Mouse (Mus musculus): Measurements from ENCODE around the gene Fbxl5.

The Fbxl5 gene

DNA sequence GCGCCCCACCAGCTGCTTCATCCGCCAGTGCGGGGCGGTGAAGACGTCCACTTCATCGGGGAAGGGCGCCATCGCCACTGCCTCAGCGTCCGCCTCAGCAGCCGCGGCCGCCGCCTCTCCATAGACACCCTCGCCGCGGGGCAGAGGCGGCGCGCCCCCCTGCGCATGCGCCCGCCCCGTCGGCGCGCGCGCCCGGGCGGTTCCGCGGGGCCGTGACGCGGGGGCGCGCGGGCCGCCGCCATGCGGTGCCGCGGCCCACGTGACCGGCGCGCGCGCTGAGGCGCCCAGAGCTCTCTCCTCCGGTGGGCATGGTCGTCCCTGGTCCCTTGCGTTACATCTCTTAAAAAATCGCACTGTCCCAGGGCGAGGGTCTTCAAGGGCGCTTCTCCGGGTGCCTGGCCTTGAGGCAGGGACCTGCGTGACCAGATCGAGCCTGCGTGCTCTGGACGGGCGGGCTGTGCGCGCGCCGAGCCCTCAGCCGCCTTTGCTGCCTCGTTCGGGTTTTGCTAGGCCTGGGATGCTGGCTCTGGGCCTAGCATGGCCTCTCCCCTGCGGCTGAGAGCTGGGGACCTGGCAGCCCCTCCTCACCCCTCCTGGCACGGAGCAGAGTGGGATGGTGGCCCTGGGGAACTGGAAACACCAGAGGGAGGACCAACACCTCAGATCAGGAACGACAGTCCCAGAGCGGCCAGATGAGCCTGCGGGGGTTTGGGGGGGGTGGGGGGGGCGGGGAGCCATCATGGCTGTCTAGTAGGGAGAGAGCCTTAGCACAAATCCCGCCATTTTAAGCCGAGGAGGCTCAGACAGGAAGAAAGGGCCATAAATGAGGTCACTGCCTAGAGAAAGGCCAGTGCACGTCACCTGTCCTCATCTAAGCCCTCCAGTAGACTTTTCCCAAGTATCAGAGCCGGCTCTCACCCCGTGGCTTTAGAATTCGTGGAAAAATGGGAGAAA, 39.2 kb downstream of the Fbxl5 start:
- DNase-seq (ENCODE audit: low spot score), result peak; percentile 85

DNA sequence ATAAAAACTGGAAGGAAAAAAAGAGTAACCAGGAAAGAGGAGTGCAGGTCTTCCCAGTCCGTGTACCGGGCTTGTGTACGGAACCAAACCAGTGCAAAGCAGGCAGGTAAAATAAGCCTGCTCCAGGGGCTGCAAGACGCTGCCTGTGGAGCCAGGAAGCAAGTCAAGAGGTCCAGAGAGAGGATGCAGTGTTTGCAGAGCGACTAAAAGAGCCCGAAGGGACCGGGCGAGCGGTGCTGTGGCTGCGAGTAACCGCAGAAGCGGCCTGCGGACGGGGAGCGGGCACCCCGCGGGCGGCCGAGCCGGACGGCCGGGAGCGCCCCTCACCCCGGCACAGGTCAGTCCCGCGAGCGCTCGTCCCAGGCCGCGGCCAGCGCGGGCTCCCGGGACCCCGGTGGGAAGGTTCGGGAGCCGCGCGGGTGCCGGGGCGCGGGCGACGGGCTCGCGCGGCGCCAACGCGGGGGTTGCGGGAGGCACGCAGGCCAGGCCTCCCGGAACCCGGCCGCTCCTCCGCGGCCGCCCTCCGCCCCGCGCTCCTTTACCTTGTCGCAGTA, 39.9 kb downstream of the Fbxl5 start:
- DNase-seq (ENCODE audit: low spot score), result peak; percentile 34

DNA sequence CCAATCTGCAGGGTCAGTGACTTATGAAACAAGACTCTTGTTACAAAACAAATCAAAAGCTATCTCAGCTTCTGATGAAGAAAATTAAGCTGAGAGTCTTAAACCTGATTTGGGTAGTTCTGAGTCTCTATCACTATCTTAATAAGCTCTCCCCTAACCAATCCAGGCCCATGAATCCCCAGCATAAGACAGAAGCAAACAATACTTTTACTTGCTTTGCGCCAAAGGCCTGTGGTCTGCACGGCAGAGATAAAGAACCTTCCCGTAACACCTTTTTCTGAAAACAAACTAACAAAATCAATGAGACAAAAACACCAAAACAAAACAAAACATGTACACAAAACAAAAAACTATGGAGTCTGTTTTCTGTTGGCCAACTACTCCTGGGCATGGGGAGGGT, 42.9 kb downstream of the Fbxl5 start:
- no peak for DNase-seq (ENCODE audit: low spot score)

- no peak for DNase-seq (ENCODE audit: low spot score)
These were observed 44.4 kb downstream of the Fbxl5 start for GRCm38 (mm10) chr5:43776993-43777392.

DNA sequence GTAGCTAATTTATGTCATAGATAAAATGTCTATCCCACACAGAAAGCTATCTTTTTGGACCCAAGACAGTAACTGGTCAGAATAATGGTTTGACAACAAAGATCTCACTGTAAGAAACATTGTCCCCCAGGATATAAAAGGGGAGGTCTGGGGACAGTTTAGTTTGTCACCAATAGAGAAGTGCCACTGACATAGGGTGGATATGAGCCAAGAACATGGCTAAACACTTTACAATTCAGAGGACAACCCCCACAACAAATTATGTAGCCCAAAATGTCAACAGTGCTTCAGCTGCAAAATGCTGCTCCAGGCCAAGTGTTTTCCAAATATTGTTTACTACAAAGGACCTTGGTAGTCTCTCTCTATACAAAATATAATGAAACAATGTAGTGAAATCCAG, 45.0 kb downstream of the Fbxl5 start:
- DNase-seq (ENCODE audit: low spot score), result no peak

DNA sequence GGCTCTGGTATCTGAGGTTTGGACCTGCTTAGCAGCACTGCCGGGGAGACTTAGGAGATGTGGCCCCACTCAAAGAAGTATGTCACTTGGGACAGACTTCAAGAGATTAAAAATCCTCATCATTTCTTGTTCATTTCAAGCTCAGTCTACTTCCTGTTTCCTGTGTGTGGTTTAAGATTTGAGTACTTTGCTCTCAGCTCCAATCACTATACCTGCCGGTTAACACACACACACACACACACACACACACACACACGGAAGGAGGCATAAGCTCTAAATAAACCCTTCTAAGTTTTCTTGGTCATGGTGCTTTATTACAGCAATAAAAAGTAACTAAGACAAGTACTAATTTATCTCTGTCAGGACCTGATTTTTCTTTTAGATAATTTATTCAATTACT, 49.9 kb downstream of the Fbxl5 start:
- no peak for DNase-seq (ENCODE audit: low spot score)

DNA sequence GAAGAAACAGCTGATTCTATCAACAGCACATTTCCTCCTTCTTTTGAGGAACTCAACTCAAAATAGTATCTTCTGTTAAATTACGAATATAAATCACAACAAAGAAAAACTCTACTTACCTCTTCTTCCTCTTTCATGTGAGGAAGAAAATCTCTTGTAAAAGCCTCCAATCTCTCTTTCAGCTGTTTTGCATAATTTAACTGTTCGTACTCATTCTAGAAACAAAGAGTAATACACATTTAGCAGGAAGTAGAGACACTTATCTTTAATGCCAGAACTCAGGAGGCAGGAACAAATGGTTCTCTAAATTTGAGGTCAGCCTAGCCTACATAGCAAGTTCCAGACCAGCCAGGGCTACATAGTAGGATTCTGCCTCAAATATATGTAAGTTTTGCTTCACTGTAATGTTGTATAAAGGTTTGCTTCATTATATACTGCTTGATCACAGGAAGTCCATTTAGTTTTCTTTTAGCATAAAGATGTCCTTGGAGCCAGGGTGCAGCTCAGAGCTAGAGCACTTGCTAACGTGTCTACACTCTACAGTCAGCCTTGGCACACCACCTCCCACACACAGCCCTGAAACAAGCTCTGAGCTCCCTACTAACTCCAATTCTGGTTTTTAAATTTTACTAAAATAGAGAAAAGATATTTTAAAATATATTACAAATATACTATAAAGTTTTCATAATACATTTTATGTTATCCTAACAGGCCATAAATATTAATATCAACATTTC, 50.7 kb downstream of the Fbxl5 start:
- no peak for DNase-seq (ENCODE audit: low spot score)

DNA sequence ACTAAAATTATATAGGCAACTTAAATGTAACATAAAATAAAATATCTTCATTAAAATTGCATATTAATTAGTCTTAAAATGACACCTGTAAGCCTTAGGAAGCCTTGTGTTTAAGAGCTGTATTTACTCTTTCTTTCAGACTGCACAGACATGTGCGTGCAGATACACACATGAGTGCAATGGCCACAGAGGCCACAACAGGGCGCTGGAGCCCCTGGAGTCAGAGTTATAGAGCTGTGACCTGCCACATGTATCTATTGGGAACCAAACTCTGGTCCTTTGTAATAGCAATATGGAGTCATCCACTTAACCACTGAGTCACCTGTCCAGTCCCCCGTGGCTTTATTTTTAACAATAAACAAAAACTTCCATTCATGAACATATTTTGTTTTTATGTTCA, 72.3 kb downstream of the Fbxl5 start:
- DNase-seq (ENCODE audit: low spot score), result no peak

DNA sequence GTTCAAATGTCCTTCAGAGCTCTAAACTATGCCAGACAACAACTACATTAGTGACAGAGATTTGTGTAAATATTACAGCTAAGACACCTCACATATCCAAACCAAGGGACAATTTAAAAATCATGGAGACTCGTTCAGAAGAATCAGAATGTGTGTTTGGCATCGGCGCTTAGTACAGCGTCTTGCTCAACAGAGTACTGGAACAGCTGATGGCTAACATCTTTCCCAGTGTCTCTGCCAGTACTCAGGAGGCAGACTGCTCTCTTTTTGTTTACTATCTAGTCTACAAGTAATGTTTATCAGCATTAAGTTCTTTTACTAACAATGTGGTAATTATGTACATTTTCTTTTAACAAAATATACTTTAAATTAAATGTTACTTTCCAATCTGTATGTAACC, 73.4 kb downstream of the Fbxl5 start:
- no peak for DNase-seq (ENCODE audit: low spot score)

DNA sequence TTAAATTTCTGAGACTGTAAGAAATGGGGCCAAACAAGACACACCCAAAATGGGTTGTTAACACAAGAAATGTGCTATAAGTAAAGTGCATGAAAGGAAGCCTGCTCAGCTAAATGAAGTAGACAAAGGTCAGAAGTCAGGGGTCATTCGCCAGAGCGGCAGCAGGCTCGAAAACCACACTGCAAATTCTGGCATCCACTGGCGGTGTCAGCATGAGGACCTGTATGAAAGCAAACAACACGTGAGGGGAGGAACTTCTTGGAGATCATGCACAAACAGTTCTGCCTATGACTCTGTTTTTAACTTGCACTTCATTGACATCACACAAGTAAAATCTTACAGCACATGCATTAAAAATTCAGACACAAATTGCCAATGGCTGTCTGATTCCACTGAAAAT, 76.3 kb downstream of the Fbxl5 start:
- DNase-seq (ENCODE audit: low spot score), result peak; percentile 67

GRCm38 (mm10) chr5:43744187-43744586, 77.3 kb downstream of the Fbxl5 start:
- no peak for DNase-seq (ENCODE audit: low spot score)

GRCm38 (mm10) chr5:43732381-43732780, 89.1 kb downstream of the Fbxl5 start:
- no peak for DNase-seq (ENCODE audit: low spot score)

DNA sequence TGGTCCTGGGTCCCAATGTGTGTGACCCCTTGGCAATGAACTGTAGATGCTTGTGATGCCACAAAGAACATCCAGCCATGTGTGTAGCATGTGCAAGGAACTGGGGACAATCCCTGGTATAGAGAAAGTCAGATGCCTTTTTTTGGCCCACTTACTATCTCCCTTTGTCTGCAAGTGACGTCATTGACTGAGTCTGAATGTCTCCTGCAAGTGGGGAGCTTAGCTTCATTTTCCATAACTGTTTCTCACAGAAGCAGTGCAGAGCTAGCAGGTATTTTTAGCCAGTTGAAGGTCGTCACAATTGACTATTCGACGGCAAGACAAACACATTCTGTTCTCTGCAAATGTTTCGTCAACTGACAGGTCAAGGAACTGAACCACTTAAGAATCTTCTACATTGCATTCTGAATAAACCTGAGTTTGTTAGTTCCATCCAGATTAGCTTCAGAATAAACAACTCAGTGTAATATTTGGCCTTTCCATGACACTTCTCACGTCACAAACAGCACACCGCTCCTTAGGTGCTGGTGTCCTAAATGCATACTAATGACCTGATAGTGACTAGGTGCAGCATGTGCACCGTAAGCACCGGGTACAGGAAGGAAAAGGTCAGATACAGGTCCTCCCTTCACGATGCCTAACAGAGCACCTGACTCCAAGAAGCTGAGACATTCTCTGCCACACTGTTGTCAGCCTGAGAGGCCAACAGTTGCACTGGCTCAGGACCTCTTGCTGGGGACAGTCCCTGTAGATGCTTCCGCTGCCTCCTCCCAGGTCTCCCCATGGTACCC, 92.9 kb downstream of the Fbxl5 start:
- DNase-seq (ENCODE audit: low spot score), result no peak

DNA sequence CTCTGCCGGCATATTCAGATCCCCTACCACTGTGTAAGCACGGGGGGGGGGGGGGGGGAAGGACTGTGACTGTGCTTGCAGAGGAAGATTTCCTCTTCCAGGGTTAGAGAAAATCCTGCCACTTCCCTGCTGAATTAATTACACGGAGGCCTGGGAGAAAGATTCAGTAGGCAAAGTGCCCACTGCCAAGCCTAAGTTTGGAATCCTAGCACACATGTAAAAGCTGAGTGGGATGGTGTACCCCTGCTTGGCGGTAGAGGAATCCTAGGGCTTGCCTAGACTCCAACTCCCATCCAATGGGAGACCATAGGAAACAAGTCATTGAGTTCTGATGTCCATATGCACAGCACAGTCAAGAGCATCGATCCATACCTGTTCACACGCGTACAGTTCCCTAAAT, 97.6 kb downstream of the Fbxl5 start:
- DNase-seq (ENCODE audit: low spot score), result no peak

GRCm38 (mm10) chr5:43722452-43722783, 99.0 kb downstream of the Fbxl5 start:
- DNase-seq (ENCODE audit: low spot score), result no peak

GRCm38 (mm10) chr5:43721538-43722451, 99.6 kb downstream of the Fbxl5 start:
- DNase-seq (ENCODE audit: low spot score), result peak; percentile 10

- DNase-seq (ENCODE audit: low spot score), result no peak
These were observed 122.2 kb downstream of the Fbxl5 start for GRCm38 (mm10) chr5:43699240-43699639.

DNA sequence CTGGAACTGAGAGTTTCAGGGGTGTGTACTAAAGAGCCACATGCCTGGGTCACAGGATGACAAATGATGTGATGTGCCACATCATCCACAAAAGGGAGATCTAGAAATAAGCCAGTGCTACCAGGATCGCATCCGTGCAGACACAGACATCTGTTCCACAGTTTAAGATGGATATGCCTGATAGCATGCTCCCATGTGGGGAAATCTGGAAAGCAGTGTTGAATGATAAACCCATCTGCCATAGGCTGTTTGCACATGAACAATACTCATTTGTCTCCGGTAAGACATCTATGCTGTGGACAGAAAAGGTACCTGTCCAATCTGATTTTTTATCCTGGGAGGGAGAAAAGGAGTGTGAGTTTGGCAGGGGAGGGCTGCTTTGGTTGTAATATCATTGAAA, 124.3 kb downstream of the Fbxl5 start:
- no peak for DNase-seq (ENCODE audit: low spot score)

Measured in embryo, embryonic 10 days (tissue).